Mouse (Mus musculus) right cerebral cortex, postnatal 36 days (tissue): ENCODE data around the gene Pcca.
"Not testable (repeated sequence)": the region's sequence is repeated elsewhere in the genome, so short reads cannot be mapped to it uniquely, and the experiment has no call there.

ENCODE experiments used
- DNase-seq, 2 experiments: peaks; one replicate each; pipeline ENCODE4 v3.0.0; 2022; ENCODE audit warnings: low spot score in 2 of 2, mixed read lengths in 1 of 2

Pcca gene

DNA sequence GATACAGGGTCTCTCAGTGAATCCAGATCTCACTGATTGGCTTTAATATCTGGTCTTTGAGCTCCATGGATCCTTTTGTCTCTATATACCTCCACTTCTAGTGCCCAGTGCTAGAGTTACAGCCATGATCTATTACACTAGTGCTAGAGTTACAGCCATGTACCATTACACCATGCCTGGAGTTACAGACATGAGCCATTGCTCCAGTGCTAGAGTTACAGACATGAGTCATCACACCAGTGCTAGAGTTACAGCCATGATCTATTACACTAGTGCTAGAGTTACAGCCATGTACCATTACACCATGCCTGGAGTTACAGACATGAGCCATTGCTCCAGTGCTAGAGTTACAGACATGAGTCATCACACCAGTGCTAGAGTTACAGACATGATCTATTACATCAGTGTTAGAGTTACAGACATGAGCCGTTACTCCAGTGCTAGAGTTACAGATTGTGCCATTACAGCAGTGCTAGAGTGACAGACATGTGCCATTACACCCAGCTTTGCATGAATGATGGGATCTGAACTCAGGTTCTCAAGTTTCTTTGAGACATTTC lies 26.8 kb downstream of the Pcca start:
- DNase-seq, result not testable (repeated sequence)

DNA sequence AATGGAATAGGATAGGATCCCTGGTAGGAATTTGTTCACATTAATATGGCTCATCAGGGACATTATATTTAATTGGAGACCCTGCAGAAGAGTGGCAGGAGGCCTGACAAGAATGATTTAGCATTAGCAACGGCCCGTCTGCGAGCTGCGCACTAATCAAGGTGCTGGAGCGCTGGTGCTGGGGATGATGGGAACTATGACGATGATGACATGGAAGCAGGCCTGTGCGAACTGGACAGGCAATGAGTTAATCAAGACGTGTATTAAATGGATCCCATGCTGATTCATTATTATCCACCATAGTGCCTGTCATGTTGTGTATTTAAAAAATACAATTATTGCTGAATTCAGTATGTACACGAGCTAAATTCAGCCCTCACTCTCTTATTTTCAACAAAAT lies 36.7 kb downstream of the Pcca start:
- no peak for DNase-seq

DNA sequence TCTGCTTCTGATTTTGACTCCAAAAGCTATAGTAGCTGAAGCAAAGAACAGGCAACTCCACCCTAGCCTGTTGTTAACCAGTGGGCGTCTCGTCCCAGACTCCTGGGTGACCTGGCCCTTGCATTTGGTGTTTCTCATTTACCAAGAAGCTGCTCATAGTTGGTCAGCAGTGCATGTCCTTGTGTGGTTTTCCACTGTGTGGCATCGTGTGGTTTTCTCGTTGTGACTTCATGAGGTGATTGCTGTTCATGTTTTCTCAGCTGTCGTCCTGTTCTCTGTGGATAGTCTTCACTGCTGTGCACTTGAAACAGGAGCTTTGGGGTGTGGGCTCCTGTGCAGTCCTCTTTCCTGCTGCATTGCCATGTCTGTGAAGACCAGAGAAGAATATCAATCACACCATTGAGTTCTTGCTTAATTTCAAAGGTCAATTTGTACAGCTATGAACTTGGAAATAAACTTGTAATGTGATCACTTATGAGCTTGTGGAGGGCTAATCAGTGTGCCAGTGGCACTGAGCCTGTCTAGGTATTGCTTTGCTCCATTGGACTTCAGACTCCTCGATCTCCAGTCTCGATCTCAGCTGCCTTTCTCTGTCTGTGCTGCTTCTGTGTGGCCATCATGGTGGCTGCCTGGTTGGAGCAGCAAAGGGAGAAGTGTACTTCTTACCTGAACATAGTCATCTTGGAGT lies 40.1 kb downstream of the Pcca start:
- no peak for DNase-seq

DNA sequence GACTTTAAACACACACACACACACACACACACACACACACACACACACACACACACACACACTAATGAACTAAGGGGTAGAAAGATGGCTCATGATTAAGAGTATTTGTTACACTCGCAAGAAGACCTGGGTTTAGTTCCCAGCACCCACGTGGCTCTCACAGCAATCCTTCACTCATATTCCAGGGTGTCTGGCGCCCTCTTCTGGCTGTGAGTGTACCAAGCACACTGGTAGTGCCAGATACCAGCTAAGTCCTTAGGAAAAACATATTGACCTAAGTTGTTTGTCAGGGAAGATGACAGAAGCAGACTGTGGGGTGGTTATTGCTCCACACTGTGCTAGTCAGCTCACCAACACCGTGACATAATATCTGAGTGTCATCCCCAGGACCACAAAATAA lies 43.7 kb downstream of the Pcca start:
- DNase-seq, result no peak

GRCm38 (mm10) chr14:122582057-122582456 lies 47.9 kb downstream of the Pcca start:
- no peak for DNase-seq

- DNase-seq, result no peak
Observed at GRCm38 (mm10) chr14:122582491-122583077, 48.5 kb downstream of the Pcca start.

GRCm38 (mm10) chr14:122584087-122584486 lies 50.0 kb downstream of the Pcca start:
- not testable (repeated sequence) for DNase-seq

DNA sequence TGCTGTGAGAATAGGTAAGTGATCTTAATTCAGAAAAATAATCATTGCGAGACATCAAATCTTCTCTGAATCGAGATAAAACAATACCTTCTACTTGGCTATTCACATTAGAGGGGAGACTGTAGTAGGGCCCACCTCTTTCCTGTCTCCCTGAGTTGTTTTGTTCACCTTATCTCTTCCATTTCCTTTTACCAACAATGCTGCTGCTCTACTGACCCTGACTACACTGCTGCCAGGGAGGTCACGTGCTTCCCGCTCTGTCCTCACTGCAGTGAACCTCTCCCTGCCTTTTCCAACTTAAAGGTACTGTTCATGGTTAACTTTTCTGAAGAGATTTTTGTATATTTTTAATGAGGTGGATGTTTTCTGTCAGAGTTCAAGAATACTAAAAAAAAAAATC lies 52.8 kb downstream of the Pcca start:
- DNase-seq, result no peak

GRCm38 (mm10) chr14:122597534-122597933 lies 63.4 kb downstream of the Pcca start:
- DNase-seq, result no peak

DNA sequence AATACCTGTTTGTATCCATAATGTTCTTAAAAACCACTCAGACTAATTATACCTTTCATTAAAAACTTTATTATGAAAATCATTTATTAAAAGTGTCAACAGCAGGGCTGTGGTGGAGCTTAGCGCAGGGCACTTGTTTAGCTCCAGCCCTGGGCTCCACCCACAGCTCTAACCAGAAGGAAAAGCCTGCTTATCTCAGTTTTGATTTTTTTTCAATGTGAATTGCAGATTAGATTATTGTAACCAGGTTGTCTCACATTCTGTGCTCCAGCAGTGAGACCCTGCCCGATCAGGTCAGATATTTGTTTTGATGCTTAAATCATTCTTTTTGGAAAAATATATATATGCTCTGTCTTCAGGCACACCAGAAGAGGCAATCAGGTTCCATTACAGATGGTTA lies 64.7 kb downstream of the Pcca start:
- no peak for DNase-seq

GRCm38 (mm10) chr14:122599839-122600238 lies 65.7 kb downstream of the Pcca start:
- no peak for DNase-seq

DNA sequence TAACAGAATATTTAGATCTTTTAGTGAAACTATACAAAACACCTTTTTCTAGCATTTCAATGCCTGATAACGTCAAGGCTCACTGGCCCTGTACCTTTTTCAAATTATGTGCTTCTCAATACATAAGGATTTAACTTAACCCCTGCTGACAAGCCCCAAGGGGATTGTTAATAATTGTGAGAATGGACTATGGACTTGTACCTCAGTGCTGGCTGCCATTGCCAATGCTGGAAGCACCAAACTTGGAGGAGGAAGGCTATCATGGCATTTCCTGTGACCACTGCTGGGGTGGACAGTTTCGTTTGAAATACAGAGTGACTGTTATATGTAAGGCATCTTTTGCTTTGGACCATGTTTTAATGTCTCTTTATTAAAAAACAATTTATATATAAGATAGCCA lies 68.6 kb downstream of the Pcca start:
- no peak for DNase-seq

DNA sequence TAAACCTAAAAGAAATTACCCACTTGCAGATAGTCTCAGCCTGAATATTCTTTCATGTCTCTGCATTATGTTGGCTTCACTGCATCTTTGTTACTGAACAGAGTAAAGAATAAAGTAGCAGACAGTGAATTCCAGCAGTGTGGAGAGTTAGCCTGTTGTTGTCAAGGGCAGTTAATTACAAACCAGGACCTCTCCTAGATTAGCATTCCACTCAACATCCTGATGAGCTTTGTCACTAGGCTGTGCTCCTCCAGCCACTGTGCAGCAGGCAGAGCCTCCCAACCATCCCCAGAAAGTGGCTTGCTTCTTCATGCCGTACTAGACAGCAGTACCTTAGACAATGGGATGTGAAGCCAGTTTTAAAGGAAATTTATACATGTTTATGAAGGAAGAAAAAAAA lies 72.4 kb downstream of the Pcca start:
- no peak for DNase-seq

DNA sequence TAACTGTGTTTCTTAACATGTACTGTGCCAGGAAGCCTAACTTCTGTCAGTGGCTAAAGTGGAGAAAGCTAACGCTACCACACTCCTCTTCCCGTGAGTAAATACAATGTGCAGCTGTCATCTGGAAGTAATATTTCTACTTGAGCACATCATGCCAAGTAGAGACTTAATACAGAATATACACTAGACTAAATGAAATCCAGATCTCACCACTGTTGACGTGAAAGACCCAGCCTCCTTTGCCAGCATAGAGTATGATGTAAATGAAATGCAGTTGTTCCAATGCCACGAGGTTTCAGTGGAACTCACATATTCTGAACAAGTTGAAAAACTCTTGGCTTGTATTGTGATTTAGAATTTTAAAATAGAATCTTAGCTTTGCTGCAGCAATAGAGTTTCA lies 73.3 kb downstream of the Pcca start:
- DNase-seq, result no peak

DNA sequence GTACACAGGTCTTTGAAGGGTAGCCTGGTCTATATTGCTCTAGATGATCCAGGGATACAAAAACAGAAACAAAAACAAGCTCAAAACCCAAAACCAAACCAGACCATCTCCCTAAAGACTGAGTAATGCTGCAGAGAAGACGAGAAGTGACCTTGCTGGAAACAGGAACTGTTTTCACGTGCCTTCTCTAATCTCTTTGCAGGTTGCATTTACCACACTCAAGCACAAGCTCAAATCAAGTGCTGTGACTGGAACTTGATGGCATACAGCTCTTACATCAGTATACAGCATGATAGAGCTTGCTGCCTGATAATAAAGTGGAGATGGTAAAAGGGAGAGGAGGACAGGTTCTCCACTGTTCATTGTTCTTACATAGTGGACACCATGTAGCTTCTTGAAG lies 74.2 kb downstream of the Pcca start:
- no peak for DNase-seq

DNA sequence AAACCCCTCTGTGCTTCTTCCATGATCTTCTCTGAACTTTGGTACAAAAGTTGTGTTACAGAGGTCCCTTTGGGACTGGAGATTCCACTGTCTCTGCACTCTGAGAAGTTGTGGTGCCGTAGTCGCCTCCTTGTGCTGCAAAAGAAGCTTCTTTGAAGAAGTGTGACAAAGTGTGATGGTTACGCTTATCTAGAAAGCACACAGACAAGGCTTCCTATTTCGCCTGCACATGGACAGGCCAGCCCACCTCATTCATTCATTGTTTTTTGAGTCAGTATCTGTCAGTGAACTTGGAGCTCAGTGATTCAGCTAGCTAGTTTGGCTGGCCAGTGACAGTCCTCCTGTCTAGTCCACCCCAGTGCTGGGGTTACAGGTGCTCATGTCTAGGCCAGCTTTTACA lies 76.9 kb downstream of the Pcca start:
- no peak for DNase-seq

DNA sequence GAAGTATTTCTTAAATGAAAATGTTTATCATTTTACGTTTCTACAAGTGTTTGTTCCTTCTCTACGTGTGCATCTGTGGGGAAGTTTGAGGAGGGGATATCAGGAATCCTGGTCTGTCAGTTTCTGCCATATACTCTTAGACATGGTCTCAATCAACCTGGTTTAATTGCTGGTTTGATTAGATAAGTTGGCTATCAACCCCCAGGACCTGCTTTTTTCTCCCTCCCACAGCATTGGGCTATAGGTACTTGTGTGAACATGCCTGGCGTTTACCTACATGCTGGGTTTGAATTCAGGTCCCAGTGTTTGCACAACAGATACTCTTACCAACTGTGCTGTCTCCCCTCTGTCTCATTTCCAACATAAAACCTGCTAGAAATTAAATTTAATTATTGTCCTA lies 78.2 kb downstream of the Pcca start:
- no peak for DNase-seq

DNA sequence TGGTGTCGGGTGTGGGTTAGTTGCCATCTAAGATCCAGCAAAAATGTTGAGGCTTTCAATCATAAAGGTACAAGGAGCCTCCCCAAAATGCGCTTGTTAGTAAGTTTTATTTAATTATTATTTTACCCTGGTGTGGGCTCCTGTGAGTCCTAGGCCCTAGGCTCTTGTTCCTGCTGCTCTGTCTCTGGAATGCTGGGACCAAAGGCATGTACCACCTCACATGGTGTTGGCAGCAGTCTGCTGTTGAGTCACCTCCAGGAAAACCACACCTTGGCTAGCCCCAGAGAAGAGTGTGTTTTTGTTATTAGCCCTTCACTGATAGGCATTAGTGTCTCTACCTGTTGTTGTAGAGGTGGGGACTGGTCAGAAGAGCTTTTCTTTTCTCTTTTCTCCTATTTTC lies 83.5 kb downstream of the Pcca start:
- DNase-seq, result no peak

DNA sequence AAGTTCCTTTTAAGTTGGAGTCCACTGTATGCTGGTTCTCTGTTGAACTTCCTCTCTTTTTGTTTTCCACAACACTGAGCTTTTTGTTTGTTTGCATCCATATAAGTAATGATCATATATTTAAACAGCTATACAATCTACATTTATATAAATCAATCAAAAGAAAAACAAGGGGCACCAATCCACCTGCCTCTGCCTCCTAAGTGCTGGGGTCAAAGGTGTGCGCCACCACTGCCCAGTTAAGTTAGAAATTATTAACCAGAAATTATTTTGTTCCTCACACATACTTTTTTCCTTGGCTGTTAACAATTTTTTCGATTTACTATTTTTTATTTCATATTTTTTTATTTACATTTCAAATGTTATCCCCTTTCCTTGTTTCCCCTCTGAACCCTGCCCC lies 99.3 kb downstream of the Pcca start:
- no peak for DNase-seq

GRCm38 (mm10) chr14:122636601-122637000 lies 102.5 kb downstream of the Pcca start:
- DNase-seq, result no peak

DNA sequence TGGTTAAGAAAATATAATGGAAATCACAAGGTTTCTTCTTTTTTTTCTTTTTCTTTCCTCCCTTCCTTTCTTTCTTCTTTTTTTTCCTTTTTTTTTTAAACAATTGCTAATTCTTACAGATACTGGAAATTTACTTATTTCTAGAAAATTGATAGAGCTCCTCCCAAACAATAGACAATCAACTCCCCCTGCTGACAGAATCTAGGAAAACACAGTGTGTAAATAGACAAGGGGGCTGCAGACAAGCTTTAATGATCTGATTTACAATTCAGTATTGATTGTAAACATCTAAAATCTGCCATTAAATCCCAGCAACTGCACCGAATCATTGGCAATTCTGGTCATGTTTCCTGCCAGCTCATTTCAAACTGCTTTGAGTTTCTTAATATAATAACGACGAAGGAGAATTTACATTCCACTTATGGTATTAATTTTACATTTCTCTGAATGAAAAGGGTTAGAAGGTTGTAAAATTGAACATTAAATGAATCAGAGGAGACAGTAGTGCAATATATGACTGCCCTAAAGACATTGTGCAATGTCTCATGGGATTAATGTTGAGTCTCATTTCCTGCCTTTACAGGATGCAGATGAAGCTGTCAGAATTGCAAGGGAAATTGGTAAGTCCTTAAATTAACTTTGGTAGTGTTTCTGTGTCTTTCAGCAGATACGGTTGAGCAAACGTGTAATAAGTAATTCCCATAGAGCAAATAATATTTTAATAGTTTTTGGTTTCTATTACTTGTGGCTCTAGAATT lies 103.9 kb downstream of the Pcca start:
- DNase-seq, result no peak

- DNase-seq, result no peak
Observed at GRCm38 (mm10) chr14:122639168-122639720, 105.1 kb downstream of the Pcca start.

DNA sequence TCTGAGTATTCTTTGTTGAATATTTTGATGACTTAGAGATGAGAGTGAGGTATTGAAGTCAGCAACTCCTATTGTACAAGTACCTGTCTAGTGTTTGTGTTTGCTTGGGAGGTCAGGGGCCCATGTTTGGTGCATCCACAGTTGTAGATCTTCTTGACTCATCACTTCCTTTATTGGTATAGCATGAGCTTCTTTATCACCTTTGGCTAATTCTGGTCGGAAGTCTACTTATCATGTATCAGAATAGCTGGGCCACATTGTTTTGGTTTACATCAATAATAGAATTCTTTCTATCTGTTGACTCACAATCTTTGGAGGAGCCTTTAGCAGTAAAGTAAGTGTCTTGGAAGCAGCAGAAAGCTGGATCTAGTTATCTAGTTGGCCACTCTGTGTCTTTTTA lies 108.3 kb downstream of the Pcca start:
- no peak for DNase-seq
